Mouse (Mus musculus) kidney, postnatal 25 days (tissue): ENCODE measurements around the gene Col6a3.

Source experiments
- DNase-seq, 2 experiments: peaks; one replicate each; pipeline ENCODE4 v3.0.0; 2021; ENCODE audit warnings: mixed read lengths in 2 of 2

Col6a3 gene

DNA sequence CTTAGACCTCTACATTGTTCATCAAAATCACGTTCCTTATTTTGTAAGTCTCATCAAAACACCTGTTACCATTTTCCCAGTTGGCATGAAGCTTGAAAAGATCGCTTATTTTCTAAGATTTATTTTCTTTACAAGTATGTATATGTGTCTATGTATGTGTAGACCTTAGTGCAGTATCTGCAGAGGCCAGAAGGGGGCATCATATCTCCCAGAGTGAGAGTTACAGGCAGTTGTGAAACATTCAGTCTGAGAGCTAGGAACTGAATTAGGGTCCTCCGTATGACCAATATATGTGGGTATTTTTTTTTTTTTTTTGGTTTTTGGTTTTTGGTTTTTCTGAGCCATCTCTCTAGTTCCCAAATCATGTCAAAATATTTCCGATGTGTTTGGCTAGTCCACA lies 50.4 kb downstream of the Col6a3 start:
- DNase-seq: no peak

DNA sequence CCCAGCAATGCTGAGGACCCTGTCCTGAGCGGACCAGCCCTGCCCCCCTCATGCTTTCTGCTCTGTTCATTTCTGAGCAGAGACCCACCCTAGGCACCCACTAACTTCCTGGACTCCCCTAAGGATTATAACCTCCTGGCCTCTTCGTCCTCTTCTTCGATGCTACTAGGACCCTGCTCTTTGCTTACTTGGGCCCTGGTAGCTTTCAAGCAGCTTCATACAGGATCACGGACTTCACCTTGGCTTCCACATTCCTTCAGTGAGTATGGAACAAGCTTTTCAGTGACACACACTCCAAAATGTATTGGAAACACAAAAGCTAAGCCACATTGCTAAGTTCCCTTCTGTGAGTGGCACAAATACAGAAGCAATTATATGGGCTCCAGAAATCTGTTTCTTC lies 52.8 kb downstream of the Col6a3 start:
- DNase-seq: no peak

DNA sequence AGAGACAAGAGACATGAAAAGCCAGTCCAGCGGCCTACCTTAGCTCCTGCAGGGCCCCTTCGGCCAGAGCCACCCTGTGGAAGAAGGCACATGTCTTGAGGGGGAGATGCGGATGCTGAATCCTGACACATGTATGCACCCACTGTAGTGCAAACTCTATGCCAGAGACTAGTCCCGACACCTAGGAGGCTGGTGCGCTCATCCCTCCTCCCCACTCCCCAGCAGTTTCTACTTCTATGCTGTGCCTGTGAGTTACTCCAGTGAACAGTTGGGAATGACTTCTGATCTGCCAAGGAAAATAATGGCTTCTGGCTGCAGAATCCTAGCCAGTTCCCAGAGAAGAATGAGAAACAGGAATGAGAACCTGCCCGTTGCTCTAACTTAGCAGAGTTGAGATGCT lies 54.3 kb downstream of the Col6a3 start:
- no peak for DNase-seq

- no peak for DNase-seq
Observed at GRCm38 (mm10) chr1:90780446-90780845, 63.3 kb downstream of the Col6a3 start.

DNA sequence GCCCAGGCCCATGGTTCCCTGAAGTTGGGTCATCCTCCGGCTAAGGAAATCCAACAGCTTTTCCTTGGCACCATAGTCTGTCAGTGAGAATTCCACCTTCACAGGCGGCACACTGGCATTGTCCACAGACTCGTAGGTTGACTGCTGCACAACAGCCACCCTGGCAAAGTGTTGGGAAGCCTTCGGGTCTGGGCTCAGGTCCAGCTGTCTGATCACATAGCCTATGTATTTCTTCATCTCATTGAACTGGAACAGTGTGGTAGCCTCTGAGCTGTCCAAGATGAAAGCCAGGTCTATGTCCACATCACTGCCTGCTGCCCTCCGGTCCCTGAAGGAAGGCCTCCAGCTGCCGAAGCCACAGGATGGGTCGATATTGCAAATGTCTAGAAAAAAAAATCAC lies 64.7 kb downstream of the Col6a3 start:
- no peak for DNase-seq

DNA sequence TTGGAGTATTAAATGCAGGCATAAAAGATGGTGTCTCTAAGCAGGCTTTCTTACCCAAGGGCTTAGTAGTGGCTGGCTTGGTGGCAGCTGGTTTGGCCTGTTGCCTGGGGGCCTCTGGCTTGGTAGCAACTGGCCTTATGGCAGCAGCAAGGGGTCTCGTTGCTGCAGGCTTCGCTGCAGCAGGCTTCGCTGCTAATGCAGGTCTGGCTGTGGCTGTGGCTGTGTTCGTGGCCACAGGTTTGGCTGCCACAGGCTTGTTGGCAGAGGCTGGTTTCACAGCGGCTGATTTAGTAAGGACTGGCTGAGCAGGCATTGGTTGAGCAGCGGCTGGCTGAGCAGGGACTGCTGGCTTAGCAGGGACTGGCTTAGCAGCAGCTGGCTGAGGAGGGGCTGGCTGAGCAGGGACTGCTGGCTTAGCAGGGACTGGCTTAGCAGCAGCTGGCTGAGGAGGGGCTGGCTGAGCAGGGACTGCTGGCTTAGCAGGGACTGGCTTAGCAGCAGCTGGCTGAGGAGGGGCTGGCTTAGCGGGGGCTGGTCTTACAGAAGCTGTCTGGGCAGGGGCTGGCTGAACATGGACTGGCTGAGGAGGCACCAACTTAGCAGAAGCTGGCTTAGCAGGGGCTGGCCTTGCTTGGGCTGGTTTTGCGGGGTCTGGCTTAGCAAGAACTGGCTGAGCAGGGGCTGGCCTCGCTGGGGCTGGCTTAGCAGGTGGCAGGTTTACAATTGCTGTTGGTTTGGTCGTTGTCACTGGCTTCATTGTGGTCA lies 68.1 kb downstream of the Col6a3 start:
- peak; percentile 7 to 44 for DNase-seq

DNA sequence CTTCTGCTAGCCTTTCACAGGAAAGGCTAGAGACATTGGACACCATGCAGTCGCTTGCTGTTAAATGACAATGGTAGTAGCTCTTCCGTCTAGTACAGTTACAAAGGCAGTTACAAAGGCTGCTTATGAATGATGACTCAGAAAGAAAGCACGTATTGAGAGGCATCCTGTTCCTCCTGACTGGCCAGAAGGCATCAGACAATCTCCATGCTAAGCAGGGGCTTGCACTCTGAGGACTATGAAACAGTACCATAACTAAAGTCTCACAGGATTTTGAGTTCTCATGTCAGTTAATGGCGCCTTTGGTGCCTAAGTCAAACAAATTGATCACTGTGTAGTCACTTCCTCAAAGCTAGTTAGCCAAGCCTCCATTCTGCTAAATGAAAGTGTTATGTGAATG lies 72.6 kb downstream of the Col6a3 start:
- no peak for DNase-seq

GRCm38 (mm10) chr1:90770027-90770426 lies 73.7 kb downstream of the Col6a3 start:
- DNase-seq: no peak

GRCm38 (mm10) chr1:90769301-90769700 lies 74.5 kb downstream of the Col6a3 start:
- DNase-seq: no peak

DNA sequence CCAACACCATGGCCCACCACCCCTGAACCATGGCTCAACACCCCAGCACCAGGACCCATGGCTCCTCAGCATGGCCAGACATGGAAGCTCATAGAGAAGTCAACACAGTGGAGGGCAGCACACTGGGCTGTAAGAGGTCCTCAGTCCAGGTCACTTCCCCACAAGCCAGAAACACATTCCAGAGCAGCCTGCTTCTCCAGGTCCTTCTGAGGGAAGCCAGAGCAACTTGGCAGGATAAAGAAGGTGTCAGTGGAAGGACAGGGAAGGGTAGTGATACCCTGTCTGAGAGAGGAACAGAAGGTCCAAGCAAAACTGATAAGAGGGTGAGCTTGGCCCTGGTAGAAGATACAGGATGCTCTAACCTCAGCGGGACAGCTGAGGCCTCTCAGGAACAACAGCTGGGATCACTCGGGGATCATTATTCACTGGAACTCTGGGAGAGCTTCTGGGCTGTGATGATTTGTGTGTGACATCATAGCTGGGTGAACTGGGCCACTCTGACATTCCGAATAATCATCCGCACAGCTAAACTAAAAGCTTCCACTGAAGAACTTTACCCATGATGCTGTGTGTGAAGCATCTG lies 85.6 kb downstream of the Col6a3 start:
- peak; percentile 40 to 56 for DNase-seq

GRCm38 (mm10) chr1:90753869-90754563 lies 89.8 kb downstream of the Col6a3 start:
- no peak for DNase-seq

DNA sequence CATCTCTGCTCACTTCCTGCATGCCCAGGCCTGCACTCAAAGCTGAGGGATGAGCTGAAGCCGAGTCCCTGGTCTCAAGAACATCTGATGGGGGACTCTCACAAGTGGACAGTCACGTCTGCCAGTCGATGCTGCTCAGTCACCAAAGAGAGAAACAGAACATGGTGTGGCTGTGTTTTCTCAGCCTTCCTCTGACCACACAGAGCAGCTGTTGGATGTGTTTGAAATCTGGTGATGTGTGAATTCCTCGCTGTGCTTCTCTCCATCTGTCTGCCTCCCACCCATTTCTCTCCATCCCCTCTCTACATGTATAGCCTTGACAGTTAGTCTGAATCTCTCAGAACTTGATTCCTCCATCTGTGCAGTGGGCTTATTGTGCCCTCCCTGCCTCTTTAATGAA lies 92.5 kb downstream of the Col6a3 start:
- DNase-seq: no peak

DNA sequence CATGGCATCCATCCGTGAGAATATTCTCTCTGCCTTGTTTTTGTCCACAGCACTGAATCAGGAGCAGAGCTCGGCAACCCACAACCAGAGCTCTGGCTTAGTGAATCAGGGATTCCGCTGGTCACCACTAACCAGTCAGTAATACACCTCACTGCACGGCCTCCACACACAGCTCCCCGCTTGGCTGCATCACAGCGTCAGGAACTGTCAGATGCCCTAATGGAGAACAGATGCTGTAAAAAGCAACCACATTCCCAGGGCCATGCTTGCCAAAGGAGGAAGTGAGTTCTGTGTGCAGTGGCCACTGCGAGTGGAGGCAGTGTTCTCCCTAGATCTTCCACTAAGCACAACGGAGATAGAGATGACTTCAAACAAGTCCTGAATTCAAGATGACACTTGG lies 93.6 kb downstream of the Col6a3 start:
- peak in 1 of 2 experiments; percentile 15 for DNase-seq

- DNase-seq: no peak
Observed at GRCm38 (mm10) chr1:90748544-90748943, 95.2 kb downstream of the Col6a3 start.

GRCm38 (mm10) chr1:90743941-90744386 lies 99.8 kb downstream of the Col6a3 start:
- peak; percentile 62 to 77 for DNase-seq

GRCm38 (mm10) chr1:90743445-90743844 lies 100.3 kb downstream of the Col6a3 start:
- DNase-seq: no peak

GRCm38 (mm10) chr1:90742641-90743040 lies 101.1 kb downstream of the Col6a3 start:
- no peak for DNase-seq

DNA sequence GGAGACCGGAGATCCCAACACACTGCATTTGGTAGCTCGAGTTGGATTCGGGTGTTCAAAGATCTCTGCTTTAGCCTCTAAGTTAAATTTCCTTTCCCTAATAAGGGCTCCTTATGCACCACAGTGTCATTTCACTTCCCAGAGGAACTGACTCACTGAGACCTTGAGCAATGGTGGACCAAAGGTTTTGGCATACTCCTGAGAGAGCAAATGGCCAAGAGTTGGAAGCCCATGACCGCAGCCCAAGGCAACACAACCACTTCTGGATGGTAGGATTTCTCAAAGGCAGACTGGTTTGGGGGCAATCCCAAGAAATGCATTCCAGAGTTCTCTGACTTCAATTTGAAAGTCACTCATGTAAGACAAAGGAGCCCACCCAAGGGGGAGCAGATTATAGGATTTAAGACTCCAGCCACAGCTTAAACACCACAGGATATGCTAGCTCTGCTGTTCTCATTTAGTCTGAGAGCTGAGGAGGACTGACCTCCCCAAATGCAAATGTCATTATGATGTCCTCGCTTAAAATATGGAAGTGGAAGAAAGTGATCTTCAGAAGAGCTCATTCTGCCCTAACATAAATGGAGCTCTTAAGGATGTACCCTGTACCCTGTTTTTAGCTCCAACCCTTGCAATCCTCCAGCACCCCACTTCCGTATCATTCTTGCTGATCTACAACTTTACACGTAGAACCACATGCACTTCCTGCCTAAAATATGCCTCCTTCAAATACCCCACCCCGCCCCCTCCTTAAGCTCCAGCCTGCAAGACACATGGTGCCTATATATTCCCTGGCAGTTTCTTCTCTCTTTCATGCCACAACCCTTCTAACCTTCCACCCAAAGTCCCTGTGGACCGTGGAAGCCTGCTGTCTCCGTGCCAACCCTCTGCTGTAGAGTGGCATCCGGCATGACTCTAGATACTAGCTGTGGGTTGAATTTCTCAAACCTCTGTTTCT lies 103.3 kb downstream of the Col6a3 start:
- no peak for DNase-seq

- no peak for DNase-seq
Observed at GRCm38 (mm10) chr1:90738913-90739312, 104.9 kb downstream of the Col6a3 start.

- no peak for DNase-seq
Observed at GRCm38 (mm10) chr1:90729466-90729865, 114.3 kb downstream of the Col6a3 start.

GRCm38 (mm10) chr1:90723754-90724153 lies 120.0 kb downstream of the Col6a3 start:
- no peak for DNase-seq

DNA sequence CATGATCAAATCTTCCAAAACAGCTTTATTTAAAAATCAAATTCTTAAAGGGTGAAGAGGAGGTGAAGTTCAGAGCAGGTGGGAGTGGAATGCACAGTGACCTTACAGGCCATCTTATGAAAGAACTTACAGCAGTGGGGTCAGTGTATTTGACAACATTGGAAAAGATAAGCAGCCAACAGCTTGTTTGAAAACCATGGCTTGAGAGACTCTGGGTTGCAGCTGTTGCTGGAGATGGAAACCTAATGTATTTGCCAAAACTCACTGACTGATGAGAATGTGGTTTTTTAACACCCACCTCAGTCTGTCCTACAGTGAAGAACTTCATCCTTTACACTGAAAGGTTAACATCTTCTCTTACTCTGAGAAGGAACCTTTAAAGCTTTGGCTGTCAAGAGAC lies 120.4 kb downstream of the Col6a3 start:
- no peak for DNase-seq

DNA sequence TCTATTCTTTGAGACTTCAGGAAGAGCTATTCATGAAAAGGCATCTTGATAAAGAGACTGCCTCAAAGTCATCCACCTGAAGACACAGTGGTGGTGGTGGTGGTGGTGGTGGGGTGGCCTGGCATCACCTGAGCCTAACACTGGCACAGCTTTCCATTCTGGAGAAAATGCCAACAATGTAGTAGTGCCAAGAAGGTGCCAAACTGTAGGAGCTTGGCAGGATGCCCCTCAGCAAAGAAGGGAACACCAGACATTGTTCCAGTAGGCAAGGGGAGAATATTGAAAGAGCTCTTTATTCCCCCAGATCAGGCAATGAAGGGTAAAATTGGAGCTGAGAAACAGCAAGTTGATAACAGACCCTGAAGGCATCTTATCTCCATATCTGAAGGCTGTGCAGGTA lies 121.8 kb downstream of the Col6a3 start:
- DNase-seq: no peak
